Mouse (Mus musculus) CH12.LX (cell line): Measurements from ENCODE around the gene B3gnt8. TPM values are rescaled to one million over a fixed set of nuclear protein-coding genes. Genes with fewer than 3 reads are reported as not detected.
A peak's percentile ranks its signal among the peaks of the same experiment; 100 is the strongest.

Source experiments
- DNase-seq: peaks from one replicate; pipeline ENCODE4 v3.0.0-alpha.2; 2013; ENCODE audit errors: extremely low read depth
- H3K27ac ChIP-seq: 2 replicates; pipeline ENCODE4 v1.5.1; 2012; ENCODE audit warnings: low read depth, mild to moderate bottlenecking, control low read depth, moderate library complexity; ENCODE audit not compliant: insufficient read depth
- H3K27me3 ChIP-seq: replicated peaks from 2 replicates; pipeline ENCODE3; 2012; ENCODE audit warnings: inconsistent platforms
- H3K36me3 ChIP-seq, 2 experiments: replicated peaks in 1 of 2; 2 replicates each; pipeline versions ENCODE3 to v1.6.1; 2012; ENCODE audit warnings: inconsistent platforms in 1 of 2, low read length in 1 of 2, mild to moderate bottlenecking in 1 of 2, mixed read lengths in 1 of 2, moderate library complexity in 1 of 2; ENCODE audit not compliant: control insufficient read depth in 1 of 2, insufficient read depth in 1 of 2
- H3K4me1 ChIP-seq, 2 experiments: 2 replicates each; pipeline ENCODE4 v1.6.1; 2012; ENCODE audit warnings: inconsistent platforms in 1 of 2, moderate library complexity in 1 of 2; ENCODE audit not compliant: insufficient read depth in 2 of 2, control insufficient read depth in 1 of 2
- H3K4me2 ChIP-seq: 2 replicates; pipeline ENCODE4 v1.6.1; 2012; ENCODE audit warnings: low read depth, mild to moderate bottlenecking, control low read depth; ENCODE audit not compliant: poor library complexity, insufficient read depth, severe bottlenecking
- H3K4me3 ChIP-seq, 3 experiments: fragments of 150-350 bp in 1 of 3; sonication (generic) in 1 of 3; replicated peaks in 1 of 3; 2 replicates each; pipeline versions ENCODE3 to v1.5.1; 2011 to 2012; ENCODE audit warnings: low read depth in 2 of 3, low read length in 2 of 3, mild to moderate bottlenecking in 2 of 3, moderate library complexity in 2 of 3, control low read depth in 1 of 3, improper control_type of control experiment in 1 of 3, inconsistent platforms in 1 of 3, mixed read lengths in 1 of 3; ENCODE audit not compliant: poor library complexity in 1 of 3
- H3K79me2 ChIP-seq: replicated peaks from 2 replicates; pipeline ENCODE4 v1.6.1; 2012; ENCODE audit warnings: mild to moderate bottlenecking, moderate library complexity; ENCODE audit not compliant: control insufficient read depth, poor library complexity, insufficient read depth, severe bottlenecking; ENCODE audit errors: extremely low read depth
- H3K9ac ChIP-seq: 2 replicates; pipeline ENCODE4 v1.6.1; 2012; ENCODE audit warnings: low read depth, mild to moderate bottlenecking, control low read depth, moderate library complexity; ENCODE audit not compliant: insufficient read depth
- H3K9me3 ChIP-seq: replicated peaks from 2 replicates; pipeline ENCODE3; 2012; ENCODE audit warnings: low read length, inconsistent platforms, mixed read lengths
- BHLHE40 ChIP-seq: IDR thresholded peaks from 2 replicates; pipeline ENCODE4 v1.6.1; 2011; ENCODE audit warnings: mild to moderate bottlenecking, low read depth, low read length, improper control_type of control experiment
- CTCF ChIP-seq, 2 experiments: IDR thresholded peaks in 1 of 2; conservative IDR thresholded peaks in 1 of 2; 2 replicates each; pipeline ENCODE4 v1.5.1; 2011 to 2012; ENCODE audit warnings: low read depth in 2 of 2, low read length in 2 of 2, improper control_type of control experiment in 1 of 2, inconsistent platforms in 1 of 2, mild to moderate bottlenecking in 1 of 2, moderate library complexity in 1 of 2
- ELF1 ChIP-seq: IDR thresholded peaks from 2 replicates; pipeline ENCODE4 v1.6.1; 2014; ENCODE audit warnings: low read depth, mild to moderate bottlenecking, inconsistent platforms, low read length, improper control_type of control experiment
- ETS1 ChIP-seq: conservative IDR thresholded peaks from 2 replicates; pipeline ENCODE4 v1.6.1; 2012; ENCODE audit warnings: low read depth, mild to moderate bottlenecking, inconsistent platforms, low read length, improper control_type of control experiment, moderate library complexity
- HCFC1 ChIP-seq: IDR thresholded peaks from 2 replicates; pipeline ENCODE4 v1.6.1; 2012; ENCODE audit warnings: low read depth, mild to moderate bottlenecking, inconsistent platforms, low read length, improper control_type of control experiment
- IRF4 ChIP-seq: IDR thresholded peaks from 2 replicates; pipeline ENCODE4 v1.6.1; 2014; ENCODE audit warnings: low read depth, mild to moderate bottlenecking, inconsistent platforms, low read length, improper control_type of control experiment
- JUN ChIP-seq: IDR thresholded peaks from 2 replicates; pipeline ENCODE4 v1.6.1; 2011; ENCODE audit warnings: low read depth, mild to moderate bottlenecking, low read length, improper control_type of control experiment, moderate library complexity; ENCODE audit not compliant: insufficient read depth
- KAT2A ChIP-seq: IDR thresholded peaks from 2 replicates; pipeline ENCODE4 v1.6.1; 2012; ENCODE audit warnings: low read length, improper control_type of control experiment, inconsistent platforms; ENCODE audit not compliant: insufficient replicate concordance
- MAFK ChIP-seq: IDR thresholded peaks from 2 replicates; pipeline ENCODE4 v1.6.1; 2011; ENCODE audit warnings: low read length, improper control_type of control experiment; ENCODE audit not compliant: insufficient replicate concordance
- MAX ChIP-seq: IDR thresholded peaks from 2 replicates; pipeline ENCODE4 v1.6.1; 2011; ENCODE audit warnings: low read length, improper control_type of control experiment
- MAZ ChIP-seq: IDR thresholded peaks from 2 replicates; pipeline ENCODE4 v1.6.1; 2012; ENCODE audit warnings: low read depth, mild to moderate bottlenecking, inconsistent platforms, low read length, improper control_type of control experiment, moderate library complexity
- MEF2A ChIP-seq: IDR thresholded peaks from 2 replicates; pipeline ENCODE4 v1.6.1; 2014; ENCODE audit warnings: low read depth, mild to moderate bottlenecking, inconsistent platforms, low read length, improper control_type of control experiment, borderline replicate concordance
- MXI1 ChIP-seq: IDR thresholded peaks from 2 replicates; pipeline ENCODE4 v1.6.1; 2011; ENCODE audit warnings: mild to moderate bottlenecking, low read depth, low read length, improper control_type of control experiment
- MYC ChIP-seq: IDR thresholded peaks from 2 replicates; pipeline ENCODE4 v1.6.1; 2011; ENCODE audit warnings: low read depth, mild to moderate bottlenecking, improper control_type of control experiment, low read length
- NELFE ChIP-seq: IDR thresholded peaks from 2 replicates; pipeline ENCODE4 v1.6.1; 2011; ENCODE audit warnings: low read depth, low read length, improper control_type of control experiment
- NRF1 ChIP-seq: IDR thresholded peaks from 2 replicates; pipeline ENCODE4 v1.6.1; 2014; ENCODE audit warnings: low read depth, mild to moderate bottlenecking, inconsistent platforms, low read length, improper control_type of control experiment, moderate library complexity
- PAX5 ChIP-seq: IDR thresholded peaks from 2 replicates; pipeline ENCODE4 v1.6.1; 2012; ENCODE audit warnings: low read length, inconsistent platforms, mixed read lengths
- POLR2A ChIP-seq: IDR thresholded peaks from 2 replicates; pipeline ENCODE4 v1.6.1; 2011; ENCODE audit warnings: low read depth, mild to moderate bottlenecking, improper control_type of control experiment, low read length
- RAD21 ChIP-seq: IDR thresholded peaks from 2 replicates; pipeline ENCODE4 v1.6.1; 2011; ENCODE audit warnings: low read depth, mild to moderate bottlenecking, low read length, improper control_type of control experiment, moderate library complexity
- SIN3A ChIP-seq: IDR thresholded peaks from 2 replicates; pipeline ENCODE4 v1.6.1; 2012; ENCODE audit warnings: low read length, improper control_type of control experiment, inconsistent platforms
- SMC3 ChIP-seq: IDR thresholded peaks from 2 replicates; pipeline ENCODE4 v1.6.1; 2011; ENCODE audit warnings: low read depth, low read length, improper control_type of control experiment
- TBP ChIP-seq: conservative IDR thresholded peaks from 2 replicates; pipeline ENCODE4 v1.6.1; 2011; ENCODE audit warnings: low read depth, low read length, improper control_type of control experiment
- TCF12 ChIP-seq: IDR thresholded peaks from 2 replicates; pipeline ENCODE4 v1.6.1; 2014; ENCODE audit warnings: low read depth, mild to moderate bottlenecking, inconsistent platforms, low read length, improper control_type of control experiment
- USF1 ChIP-seq: IDR thresholded peaks from 2 replicates; pipeline ENCODE4 v1.6.1; 2014; ENCODE audit warnings: low read depth, mild to moderate bottlenecking, inconsistent platforms, low read length, improper control_type of control experiment
- USF2 ChIP-seq: conservative IDR thresholded peaks from 2 replicates; pipeline ENCODE4 v1.6.1; 2011; ENCODE audit warnings: low read depth, low read length, improper control_type of control experiment
- ZC3H11A ChIP-seq: IDR thresholded peaks from 2 replicates; pipeline ENCODE4 v1.6.1; 2012; ENCODE audit warnings: low read depth, mild to moderate bottlenecking, inconsistent platforms, low read length, improper control_type of control experiment
- ZKSCAN1 ChIP-seq: IDR thresholded peaks from 2 replicates; pipeline ENCODE4 v1.6.1; 2012; ENCODE audit warnings: low read depth, inconsistent platforms, low read length, improper control_type of control experiment, borderline replicate concordance
- dilution Hi-C: fragments of 300-500 bp; cut with MboI; formaldehyde crosslinking; loops from 2 replicates; pipeline ENCODE4 v1.14.3; 2020; ENCODE audit warnings: low sequenced_read_pairs; ENCODE audit not compliant: extremely low pct_unique_long_range_greater_than_20kb, extremely low pct_ligation_motif_present
- in situ Hi-C: fragments of 300-500 bp; cut with MboI; formaldehyde crosslinking; loops from 3 replicates; pipeline ENCODE4 v1.14.3; 2019; ENCODE audit warnings: low sequenced_read_pairs, low pct_ligation_motif_present, low pct_unique_long_range_greater_than_20kb, mixed read lengths
- polyA plus RNA-seq: library from polyadenylated mRNA; unstranded; fragments of >175 nt; gene quantifications from 2 replicates; pipeline ENCODE4 v1.2.1, GENCODE M21; 2012; ENCODE audit warnings: low read depth; ENCODE audit not compliant: insufficient read length
- total RNA-seq, 2 experiments: library from RNA; depleted of rRNA; stranded (reverse); fragments of 300-350 nt in 1 of 2; fragments of >200 nt in 1 of 2; gene quantifications; 2 replicates each; pipeline ENCODE4 v1.2.3; 2012 to 2014

Gene B3gnt8
- total and polyA plus RNA-seq, 3 experiments, result 0.21 to 0.24 TPM; not detected in 1

- TF ChIP-seq SMC3 (no peak), MAZ (peak; percentile 78; the same call in 1 of the 2 replicates), TBP (peak; percentile 79), NRF1 (peak; percentile 63), MAFK (no peak; the same call in 1 of the 2 replicates), USF1 (peak; percentile 79), JUN (no peak), HCFC1 (peak; percentile 81), IRF4 (peak; percentile 42; the same call in 1 of the 2 replicates), SIN3A (peak; percentile 99), BHLHE40 (peak; percentile 69; the same call in 1 of the 2 replicates), KAT2A (no peak), ZKSCAN1 (no peak), POLR2A (peak; percentile 79), NELFE (peak; percentile 39; the same call in 1 of the 2 replicates), TCF12 (peak; percentile 80), MYC (peak; percentile 95), USF2 (peak; percentile 57; the same call in 1 of the 2 replicates), ELF1 (peak; percentile 81), MAX (peak; percentile 99), MEF2A (peak; percentile 43; the same call in 1 of the 2 replicates), PAX5 (no peak), CTCF (conservative IDR thresholded peaks at IDR 0.05 in 1 of 2, IDR thresholded peaks at IDR 0.05 in 1 of 2; ENCODE audit: low read depth in 2 of 2, low read length in 2 of 2) (peak in 1 of 2 experiments; percentile 10; a peak in 1 of 4 replicates), ZC3H11A (no peak), MXI1 (peak; percentile 99), ETS1 (peak; percentile 41), RAD21 (no peak)
- H3K79me2 ChIP-seq, result no peaks in the 10 kb centered on the region
- in situ Hi-C loops, result no loop called here
These were observed 7.4 kb upstream of the B3gnt8 start, which contains the start of gene Dmac2 for GRCm38 (mm10) chr7:25618865-25619721. Dmac2 (plus strand) TSS chr7:25619414.

More at GRCm38 (mm10) chr7:25618865-25619721, 7.4 kb upstream of the B3gnt8 start, which contains the start of gene Dmac2:
- H3K36me3 ChIP-seq, result peaks cover 13 to 37% of the 10 kb centered on the region in 2 experiments
- peaks cover 4 to 17% of the 10 kb centered on the region in 2 experiments for H3K4me1 ChIP-seq
- dilution Hi-C loops, result no loop called here
- peaks cover 7% of the 10 kb centered on the region for H3K27me3 ChIP-seq
- no peak within 1 kb of the TSS for H3K27ac ChIP-seq
- peak within 1 kb of the TSS; percentile 47 for H3K9ac ChIP-seq
- H3K4me3 ChIP-seq, result peak within 1 kb of the TSS; percentile 71 to 92 (median 83)
- H3K9me3 ChIP-seq, result no peaks in the 10 kb centered on the region
- peak; percentile 96 for DNase-seq
- H3K4me2 ChIP-seq, result peak within 1 kb of the TSS; percentile 66
